Mouse (Mus musculus) thymus, adult 2 months (tissue): ENCODE data around the gene Ezh1.

Source experiments
- CTCF ChIP-seq: fragments of 200-500 bp; IDR thresholded peaks from 2 replicates; pipeline ENCODE4 v1.5.1; 2012; ENCODE audit warnings: mild to moderate bottlenecking, control low read depth, low read length, moderate library complexity, borderline replicate concordance; ENCODE audit not compliant: control insufficient read depth, poor library complexity, insufficient read depth; ENCODE audit errors: extremely low read depth
- POLR2A ChIP-seq: fragments of 200-500 bp; IDR thresholded peaks from 2 replicates; pipeline ENCODE4 v1.6.1; 2012; ENCODE audit warnings: mild to moderate bottlenecking, low read length, control low read depth, moderate library complexity; ENCODE audit not compliant: control insufficient read depth, poor library complexity, insufficient read depth; ENCODE audit errors: extremely low read depth

DNA sequence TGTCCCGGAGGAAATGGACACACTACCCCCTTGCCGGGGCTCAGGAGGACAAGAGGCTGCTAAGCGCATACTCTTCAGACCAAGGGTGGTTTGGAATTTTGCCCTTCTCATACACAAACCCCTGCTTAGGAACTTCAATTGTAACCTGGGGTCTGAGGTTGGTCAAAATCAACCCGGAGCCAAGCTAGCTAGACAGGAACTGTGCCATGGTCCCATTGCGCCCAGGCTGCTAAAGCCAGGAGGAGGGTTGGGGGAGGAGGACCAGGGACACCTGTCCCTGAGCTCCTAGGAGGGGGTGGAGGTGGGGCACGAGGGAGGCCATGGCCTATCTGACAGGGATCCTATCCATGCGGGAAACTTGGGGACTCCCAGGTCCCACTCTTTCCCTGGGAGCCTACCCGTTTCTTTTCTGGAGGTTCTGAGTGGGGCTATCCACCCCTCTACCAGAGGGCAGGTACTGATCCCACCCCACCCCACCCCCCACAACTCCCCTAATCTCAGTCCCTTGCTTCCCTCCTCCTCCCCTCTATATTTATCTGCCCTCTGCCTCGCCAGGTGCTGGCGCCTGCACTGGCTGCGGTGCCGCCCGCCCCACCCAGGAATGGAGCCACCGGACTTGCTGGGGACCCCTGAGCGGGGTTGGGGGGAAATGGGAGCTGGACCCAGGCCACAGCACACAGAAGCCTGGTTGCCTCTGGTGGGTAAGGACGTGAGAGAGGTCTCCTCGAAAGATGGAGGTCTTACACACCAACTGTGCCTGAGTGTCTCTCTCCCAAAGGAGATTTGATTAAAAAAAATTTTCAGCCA, 56.8 kb downstream of the Ezh1 start:
- TF ChIP-seq CTCF: no peak
- no peak for TF ChIP-seq POLR2A
